Mouse (Mus musculus) spleen, adult 18-20 months (tissue): ENCODE measurements at regions not wholly inside any gene's neighbourhood (a gene's known extent, or its start where the extent isn't known, plus 50 kb on each side); places are given as distances from the start of the nearest gene placed in this dataset.

ENCODE experiments used
- DNase-seq, 2 experiments: peaks; one replicate each; pipeline ENCODE4 v3.0.0; 2022; ENCODE audit warnings: mixed read lengths in 2 of 2

DNA sequence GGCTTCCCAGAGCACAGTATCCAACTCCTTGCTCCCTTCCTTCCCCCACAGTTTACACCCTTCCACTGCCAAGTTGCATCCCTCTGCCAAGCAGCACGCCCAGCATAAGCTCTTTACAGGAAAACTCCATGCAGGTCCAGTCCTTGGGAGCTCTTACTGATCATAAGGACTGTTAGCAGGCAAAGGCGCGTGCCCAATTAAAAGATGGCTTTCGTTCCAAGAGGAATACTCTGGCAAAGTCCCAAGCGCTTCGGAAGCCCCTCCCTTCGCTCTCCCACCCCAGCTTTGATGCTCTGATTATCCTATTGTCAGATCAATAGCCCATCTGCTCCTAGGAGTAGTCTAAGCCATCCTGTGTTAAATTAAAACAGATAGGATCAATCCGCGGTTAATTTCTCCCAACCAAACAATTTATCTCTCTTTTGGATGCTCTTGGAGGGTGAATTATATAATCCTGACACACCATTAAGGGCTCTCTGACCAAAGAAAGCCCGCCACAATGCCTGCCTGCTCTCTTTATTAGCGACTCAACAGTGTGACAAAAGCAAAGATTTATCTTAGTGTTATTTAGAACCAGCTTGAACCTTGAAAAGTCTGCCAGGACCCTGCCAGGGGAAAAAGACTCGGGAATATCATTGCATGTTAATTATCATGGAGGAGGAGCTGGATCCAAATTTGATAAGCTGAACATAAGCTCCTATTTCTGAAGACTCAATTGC lies 312.5 kb downstream of the Gsdmc2 start:
- DNase-seq = no peak

DNA sequence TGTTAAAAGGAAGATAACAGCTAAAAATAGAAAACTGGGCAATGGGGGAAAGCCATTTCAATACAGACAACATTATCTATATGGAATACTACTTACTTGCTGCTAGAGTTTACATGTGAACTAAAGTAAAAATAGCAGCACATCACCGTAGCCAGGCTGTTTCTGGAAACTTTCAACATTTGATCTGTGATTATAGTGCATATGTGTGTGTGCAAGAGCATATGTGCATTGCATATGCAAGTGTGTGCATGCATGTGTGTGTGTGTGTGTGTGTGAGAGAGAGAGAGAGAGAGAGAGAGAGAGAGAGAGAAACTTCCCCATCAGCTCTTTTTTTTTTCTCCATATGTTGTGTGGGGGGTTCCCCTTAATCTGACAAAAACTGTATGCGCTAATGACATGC lies 317.7 kb downstream of the Gsdmc2 start:
- no peak for DNase-seq

GRCm38 (mm10) chr15:63526820-63527219 lies 318.2 kb downstream of the Gsdmc2 start:
- DNase-seq = no peak

GRCm38 (mm10) chr15:63517301-63517700 lies 327.7 kb downstream of the Gsdmc2 start:
- no peak for DNase-seq

DNA sequence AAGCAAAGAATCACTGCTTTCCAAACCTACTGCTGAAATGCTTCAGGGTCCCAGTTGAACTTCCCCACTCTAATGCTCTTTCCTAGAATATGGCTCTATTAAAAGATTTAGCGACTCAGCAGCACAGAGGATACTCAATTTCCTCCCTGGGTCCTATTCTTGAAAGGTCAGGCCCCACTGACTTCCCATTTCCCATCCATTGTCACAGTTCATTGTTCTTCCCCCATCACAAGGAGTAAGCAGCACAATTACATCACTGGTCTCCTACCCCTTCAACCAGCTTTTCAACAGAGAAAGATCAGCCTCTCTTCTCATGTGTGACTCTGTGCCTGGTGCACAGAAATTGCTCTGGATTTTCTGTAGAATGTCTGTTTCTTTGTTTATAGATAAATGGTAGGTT lies 344.5 kb downstream of the Gsdmc2 start:
- no peak for DNase-seq

GRCm38 (mm10) chr15:63498483-63498882 lies 346.5 kb downstream of the Gsdmc2 start:
- DNase-seq = no peak

GRCm38 (mm10) chr15:63497207-63497606 lies 347.8 kb downstream of the Gsdmc2 start:
- DNase-seq = no peak

DNA sequence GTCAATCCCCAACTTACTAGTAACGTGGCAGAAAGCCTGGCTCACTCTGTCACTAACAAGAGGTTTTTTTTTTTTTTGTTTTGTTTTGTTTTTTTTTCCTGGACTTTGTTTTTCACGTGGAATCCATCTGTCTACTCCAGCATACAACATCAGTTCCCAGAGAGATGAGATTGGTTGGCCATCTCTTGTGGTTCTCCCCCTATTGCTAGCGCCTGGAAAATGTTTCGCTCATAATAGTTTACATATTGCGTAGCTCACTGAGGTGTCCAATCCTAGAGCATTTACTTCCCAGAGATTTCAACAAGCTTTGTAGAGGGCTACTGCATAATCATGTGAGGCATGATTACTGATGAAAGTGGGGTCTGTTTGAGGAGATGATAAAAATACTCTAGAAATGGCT lies 360.1 kb downstream of the Gsdmc2 start:
- no peak for DNase-seq

- DNase-seq = no peak
These were observed 360.6 kb downstream of the Gsdmc2 start for GRCm38 (mm10) chr15:63484217-63484887.

GRCm38 (mm10) chr15:63479270-63479805 lies 365.6 kb downstream of the Gsdmc2 start:
- DNase-seq = no peak

DNA sequence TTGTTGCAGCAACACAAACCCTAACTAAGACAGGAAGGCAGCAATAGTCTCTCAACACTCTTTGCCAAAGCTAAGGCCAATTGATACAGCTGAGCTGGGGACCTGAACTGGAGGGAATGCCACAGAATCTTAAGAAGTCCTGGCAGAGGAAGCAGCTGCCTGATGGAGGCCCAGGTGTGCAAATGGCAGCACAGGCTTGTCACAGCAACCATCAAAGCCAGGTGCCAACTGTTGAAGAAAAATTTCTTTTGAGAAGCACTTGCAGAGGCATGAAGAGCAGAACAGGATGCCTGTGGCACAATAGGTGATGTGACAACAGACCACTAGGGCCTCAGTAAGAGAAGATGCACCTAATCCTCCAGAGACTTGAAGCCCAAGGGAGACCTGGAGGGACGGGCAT lies 378.1 kb downstream of the Gsdmc2 start:
- DNase-seq = no peak

DNA sequence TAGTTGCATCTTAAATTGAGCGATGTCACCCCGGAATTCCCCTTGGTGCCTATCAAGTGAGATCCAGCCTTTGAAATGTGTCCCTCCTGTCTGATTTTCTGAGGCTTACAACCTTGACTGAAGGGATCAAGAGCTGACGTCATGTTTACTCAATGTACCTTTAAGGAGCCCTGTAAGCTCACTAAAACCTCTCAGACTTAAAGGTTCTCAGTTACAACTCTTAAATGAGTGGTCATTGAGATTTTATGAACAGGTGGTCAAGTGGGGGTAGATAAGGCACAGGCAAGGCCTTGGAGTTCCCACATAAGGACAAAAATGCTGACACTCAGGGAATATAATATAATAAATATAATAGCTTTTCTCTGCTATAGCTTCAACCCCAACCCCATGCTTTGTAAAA lies 392.4 kb downstream of the Gsdmc2 start:
- DNase-seq = no peak

GRCm38 (mm10) chr15:63446288-63446687 lies 398.7 kb downstream of the Gsdmc2 start:
- DNase-seq = no peak

GRCm38 (mm10) chr15:63445016-63445415 lies 400.0 kb downstream of the Gsdmc2 start:
- no peak for DNase-seq

- DNase-seq = no peak
These were observed 402.7 kb downstream of the Gsdmc2 start for GRCm38 (mm10) chr15:63442146-63442780.

DNA sequence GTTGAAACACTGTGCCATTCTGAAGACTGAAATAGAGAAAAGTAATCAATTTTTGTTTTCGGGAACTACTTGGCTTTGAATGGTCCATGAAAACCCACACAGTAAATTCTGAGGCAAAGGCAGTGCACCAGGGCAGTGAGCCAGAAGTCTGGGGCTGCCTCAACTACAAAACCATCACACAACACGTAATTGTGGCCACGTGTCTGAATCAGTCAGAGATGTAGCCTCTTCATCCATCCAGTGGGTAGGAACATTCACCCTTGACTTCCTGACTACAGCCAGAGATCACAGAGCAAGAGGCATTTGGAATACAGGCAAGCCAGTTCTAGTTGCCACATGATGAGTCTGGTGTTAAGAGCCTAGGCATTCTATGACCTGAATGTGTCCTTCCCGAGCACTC lies 432.3 kb downstream of the Gsdmc2 start:
- no peak for DNase-seq

GRCm38 (mm10) chr15:63411771-63412118 lies 433.2 kb downstream of the Gsdmc2 start:
- no peak for DNase-seq

DNA sequence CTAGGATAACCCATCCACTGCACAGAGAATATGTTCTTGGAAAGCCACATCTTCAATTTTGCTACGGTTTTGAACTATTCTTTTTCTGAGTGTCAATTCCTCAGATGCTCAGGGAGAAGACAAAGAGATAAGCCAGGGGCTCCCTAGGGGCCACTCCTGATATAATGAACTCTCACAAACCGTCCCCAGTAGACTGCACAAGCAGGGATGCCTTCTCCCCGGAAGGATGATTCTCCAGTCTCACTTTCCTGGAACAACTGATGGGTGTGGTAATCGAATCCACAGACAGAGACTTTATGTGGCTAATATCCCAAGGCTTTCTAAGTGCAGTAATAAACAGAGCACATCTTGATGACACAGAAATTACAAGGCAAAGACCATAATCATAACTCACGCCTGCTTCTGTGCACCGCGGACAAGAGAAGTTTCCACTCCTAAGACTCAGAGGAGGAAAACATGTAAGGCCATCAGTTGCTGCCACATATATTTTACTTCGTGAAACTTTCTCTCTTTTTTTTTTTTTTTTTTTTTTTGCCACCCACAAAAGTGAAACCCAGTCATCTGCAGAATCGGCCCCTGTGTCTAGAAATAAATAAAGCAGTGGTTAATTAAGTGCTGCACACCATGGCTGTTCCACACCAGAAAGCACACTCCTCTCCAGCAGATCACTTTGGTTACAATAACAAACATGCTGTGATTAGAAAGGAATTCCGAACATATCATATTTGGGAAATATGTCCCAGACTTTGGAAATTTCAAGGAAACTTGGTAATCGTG lies 433.8 kb downstream of the Gsdmc2 start:
- no peak for DNase-seq

- DNase-seq = no peak
These were observed 444.5 kb downstream of the Gsdmc2 start for GRCm38 (mm10) chr15:63400445-63400844.

GRCm38 (mm10) chr15:63400011-63400410 lies 445.0 kb downstream of the Gsdmc2 start:
- DNase-seq = no peak

DNA sequence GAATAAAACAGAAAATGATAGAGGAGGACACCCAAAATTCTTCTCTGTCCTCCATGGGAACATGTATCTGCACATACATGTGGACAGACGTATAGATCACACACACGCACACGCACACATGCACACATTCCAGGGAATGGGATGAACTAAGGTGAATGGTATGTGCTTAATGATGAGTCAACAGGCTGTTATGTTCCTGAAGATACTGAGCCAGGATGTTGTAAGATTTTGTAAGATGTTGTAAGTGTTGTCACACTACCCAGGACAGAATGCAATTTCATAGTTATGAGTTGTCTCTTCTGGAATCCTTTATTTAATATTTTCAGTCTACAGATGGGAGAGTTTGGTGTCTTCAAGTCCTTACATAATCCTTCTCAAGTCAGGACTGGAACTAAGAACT lies 447.5 kb downstream of the Gsdmc2 start:
- no peak for DNase-seq

DNA sequence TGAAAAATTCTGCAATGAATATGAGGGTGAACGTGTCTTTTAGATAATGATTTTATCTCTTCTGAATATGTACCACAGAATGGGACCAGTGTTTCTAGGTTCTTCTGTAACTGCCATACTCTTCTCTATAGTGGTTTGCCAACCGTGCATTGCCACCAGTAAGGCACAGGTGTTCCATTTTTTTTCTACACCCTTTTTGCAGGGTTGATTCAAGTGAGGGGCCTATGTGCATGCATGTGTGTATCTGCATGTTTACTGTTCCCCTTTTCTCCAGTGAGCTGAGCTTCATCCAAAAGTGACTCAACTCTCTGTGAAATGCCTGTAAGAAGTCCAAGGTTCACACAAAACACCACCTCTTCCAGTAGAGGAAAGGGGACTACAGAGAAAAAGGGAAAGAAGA lies 467.7 kb downstream of the Gsdmc2 start:
- DNase-seq = no peak

DNA sequence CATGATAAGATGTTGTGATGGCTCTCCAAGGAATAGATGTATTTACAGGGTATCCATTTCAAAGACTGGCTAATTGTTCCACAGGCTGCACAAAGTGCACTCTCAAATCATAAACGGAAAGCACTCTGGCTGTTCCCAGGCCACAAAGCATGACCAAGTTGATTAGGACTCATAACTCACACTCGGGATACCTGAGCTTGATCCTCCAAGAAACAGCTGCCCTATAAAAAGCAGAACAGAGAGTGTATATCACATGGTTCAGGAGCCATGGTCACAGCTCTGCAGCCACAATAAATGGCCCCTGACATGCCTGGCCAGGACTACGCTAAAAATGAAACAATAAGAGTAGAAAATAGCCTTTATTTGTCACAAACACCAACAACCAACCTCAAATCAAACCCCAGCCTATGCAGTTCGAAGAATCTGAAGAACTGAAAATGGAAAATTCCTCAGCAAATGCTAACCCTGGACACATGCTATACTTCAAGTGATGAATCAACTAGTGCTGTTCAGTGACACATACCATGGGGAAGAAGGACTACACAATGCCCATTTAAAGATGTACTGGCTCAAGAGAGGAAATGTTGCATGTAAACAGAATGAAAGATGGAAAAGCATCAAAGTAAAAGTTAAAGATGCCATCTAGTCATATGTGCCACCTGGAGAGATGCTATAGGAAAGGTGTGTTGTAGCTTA lies 473.5 kb downstream of the Gsdmc2 start:
- no peak for DNase-seq
